Comparison of ENCODE assay signal across 8 mouse cellular contexts in genomic region chr11:105364386-105365065, GRCm38 (mm10).
DNase-seq lines count a peak whose midpoint lies in the region; ATAC-seq and TF ChIP-seq lines count a peak whose summit lies in the region.

No protein-coding gene starts in this region.

- TF ChIP-seq EP300 in liver, postnatal 0 days (IDR thresholded peaks at IDR 0.05; ENCODE audit: low read depth), result no peak

- peaks cover 4% of the 10 kb centered on the region for H3K4me1 ChIP-seq in cortical plate, adult 2 months (ENCODE audit: control insufficient read depth, insufficient read depth, low read length)
- peaks cover 52% of the 10 kb centered on the region for H3K4me1 ChIP-seq in heart, embryonic 15.5 days (replicated peaks)
- peaks cover 26% of the 10 kb centered on the region for H3K4me1 ChIP-seq in kidney, embryonic 16.5 days (ENCODE audit: insufficient read depth, low read length)
- peaks cover 52% of the 10 kb centered on the region for H3K4me1 ChIP-seq in liver, postnatal 0 days (ENCODE audit: insufficient read depth)
- peaks cover 6% of the 10 kb centered on the region for H3K4me1 ChIP-seq in small intestine, adult 2 months (ENCODE audit: control insufficient read depth, insufficient read depth, insufficient read length, low read length)

- ATAC-seq in heart, embryonic 15.5 days (replicated peaks; ENCODE audit: insufficient number of reproducible peaks, insufficient read depth, low FRiP score, low read depth), result no peak
- no peak for ATAC-seq in kidney, embryonic 16.5 days (ENCODE audit: low FRiP score, low TSS enrichment)
- no peak for ATAC-seq in liver, postnatal 0 days

- H3K9ac ChIP-seq in heart, embryonic 15.5 days, result peak overlapping the region; percentile 59
- H3K9ac ChIP-seq in kidney, embryonic 16.5 days (replicated peaks; ENCODE audit: low read length), result peak overlapping the region; percentile 39
- no peak overlapping the region for H3K9ac ChIP-seq in liver, postnatal 0 days (replicated peaks)

- DNase-seq in frontal cortex, postnatal 36 days (ENCODE audit: low spot score in 2 of 2), result peak; percentile 40 to 44
- no peak for DNase-seq in frontal cortex, postnatal 14 days (ENCODE audit: low spot score in 2 of 2)
- peak; percentile 18 for DNase-seq in liver, postnatal 0 days
- no peak for DNase-seq in gastrocnemius, postnatal 25 days

- TF ChIP-seq CTCF in cortical plate, adult 2 months (IDR thresholded peaks at IDR 0.05; ENCODE audit: extremely low read depth, insufficient read depth, low read length), result no peak
- TF ChIP-seq CTCF in liver, postnatal 0 days (IDR thresholded peaks at IDR 0.05; ENCODE audit: low read depth), result no peak
- TF ChIP-seq CTCF in small intestine, adult 2 months (IDR thresholded peaks at IDR 0.05; ENCODE audit: extremely low read depth, insufficient read length, insufficient replicate concordance, low read depth, low read length), result no peak

- H3K27ac ChIP-seq in cortical plate, adult 2 months (ENCODE audit: insufficient read depth, low read length), result peak overlapping the region; percentile 1
- peak overlapping the region; percentile 51 for H3K27ac ChIP-seq in heart, embryonic 15.5 days
- peak overlapping the region; percentile 50; the same call in 1 of the 2 replicates for H3K27ac ChIP-seq in kidney, embryonic 16.5 days (ENCODE audit: low read length)
- H3K27ac ChIP-seq in liver, postnatal 0 days (ENCODE audit: low read depth), result 0 out of 2 replicates have a peak overlapping the region, but pooled peaks have one; percentile 11
- H3K27ac ChIP-seq in small intestine, adult 2 months (ENCODE audit: insufficient read depth, low read depth, low read length), result no peak overlapping the region

- H3K9me3 ChIP-seq in heart, embryonic 15.5 days (replicated peaks), result no peaks in the 10 kb centered on the region
- H3K9me3 ChIP-seq in kidney, embryonic 16.5 days (ENCODE audit: low read length), result no peaks in the 10 kb centered on the region
- H3K9me3 ChIP-seq in liver, postnatal 0 days (ENCODE audit: low read length), result no peaks in the 10 kb centered on the region

- peak overlapping the region; percentile 67 for H3K4me3 ChIP-seq in cortical plate, adult 2 months (ENCODE audit: insufficient read depth, low read length)
- H3K4me3 ChIP-seq in heart, embryonic 15.5 days, result peak overlapping the region; percentile 66
- H3K4me3 ChIP-seq in kidney, embryonic 16.5 days (ENCODE audit: low read length), result peak overlapping the region; percentile 5; the same call in 1 of the 2 replicates
- H3K4me3 ChIP-seq in liver, postnatal 0 days (ENCODE audit: low read depth, low read length), result peak overlapping the region; percentile 9; the same call in 1 of the 2 replicates
- peak overlapping the region; percentile 12; the same call in 1 of the 2 replicates for H3K4me3 ChIP-seq in small intestine, adult 2 months (ENCODE audit: low read depth, low read length)

- 10% methylated on average over 12 of the region's 12 CpGs for WGBS in heart, embryonic 15.5 days
- 23% methylated on average over 12 of the region's 12 CpGs for WGBS in kidney, embryonic 16.5 days
- WGBS in liver, postnatal 0 days (ENCODE audit: insufficient replicate concordance), result 18% methylated on average over 12 of the region's 12 CpGs
- WGBS in small intestine, adult 2 months, result 57% methylated on average over 12 of the region's 12 CpGs

- H3K27me3 ChIP-seq in heart, embryonic 15.5 days, result no peaks in the 10 kb centered on the region
- no peaks in the 10 kb centered on the region for H3K27me3 ChIP-seq in kidney, embryonic 16.5 days (ENCODE audit: insufficient read depth, low read length)
- H3K27me3 ChIP-seq in liver, postnatal 0 days (ENCODE audit: insufficient read depth, low read length), result peaks cover 9% of the 10 kb centered on the region; the same call in 1 of the 2 replicates
- H3K27me3 ChIP-seq in small intestine, adult 2 months (ENCODE audit: control insufficient read depth, insufficient read depth, low read length), result no peaks in the 10 kb centered on the region

- H3K36me3 ChIP-seq in heart, embryonic 15.5 days, result no peaks in the 10 kb centered on the region
- H3K36me3 ChIP-seq in kidney, embryonic 16.5 days (ENCODE audit: insufficient read depth, low read length), result no peaks in the 10 kb centered on the region
- H3K36me3 ChIP-seq in liver, postnatal 0 days (replicated peaks; ENCODE audit: insufficient read depth, low read length), result no peaks in the 10 kb centered on the region
- H3K36me3 ChIP-seq in small intestine, adult 2 months (ENCODE audit: control insufficient read depth, insufficient read depth, low read length), result no peaks in the 10 kb centered on the region

- no peak for TF ChIP-seq POLR2A in cortical plate, adult 2 months (IDR thresholded peaks at IDR 0.05; ENCODE audit: extremely low read depth, insufficient read depth, low read length)
- no peak for TF ChIP-seq POLR2A in small intestine, adult 2 months (IDR thresholded peaks at IDR 0.05; ENCODE audit: low read depth, low read length)

- H3K4me2 ChIP-seq in heart, embryonic 15.5 days, result peak overlapping the region; percentile 86
- peak overlapping the region; percentile 87 for H3K4me2 ChIP-seq in kidney, embryonic 16.5 days (replicated peaks; ENCODE audit: low read depth, low read length)
- peak overlapping the region; percentile 54 for H3K4me2 ChIP-seq in liver, postnatal 0 days (ENCODE audit: low read depth, low read length)

Comparison
In these comparisons a context has a peak if more than half of its experiments do, and no peak if none do; other contexts are left out.
1. DNase-seq: peak in frontal cortex, postnatal 36 days (2 of 2) and liver, postnatal 0 days (single experiment); none in frontal cortex, postnatal 14 days (0 of 2) and gastrocnemius, postnatal 25 days (single experiment).
2. H3K4me3 ChIP-seq: peak in every context shown above with its lines; median percentile 67 in cortical plate, adult 2 months; 66 in heart, embryonic 15.5 days; 12 in small intestine, adult 2 months; 9 in liver, postnatal 0 days; 5 in kidney, embryonic 16.5 days.
3. Peak in every context shown above with its lines, with median percentiles within 50 percentile points of each other: H3K4me2 ChIP-seq.